Mouse (Mus musculus): ENCODE data around the gene Cttn. TPM values are rescaled to one million over a fixed set of nuclear protein-coding genes. Genes with fewer than 3 reads are reported as not detected.

Gene Cttn
- total RNA-seq (2015) = 0.73 and 3.1 TPM in 2 replicates
- 7.9 and 13.0 TPM in 2 replicates for total RNA-seq (2017)

DNA sequence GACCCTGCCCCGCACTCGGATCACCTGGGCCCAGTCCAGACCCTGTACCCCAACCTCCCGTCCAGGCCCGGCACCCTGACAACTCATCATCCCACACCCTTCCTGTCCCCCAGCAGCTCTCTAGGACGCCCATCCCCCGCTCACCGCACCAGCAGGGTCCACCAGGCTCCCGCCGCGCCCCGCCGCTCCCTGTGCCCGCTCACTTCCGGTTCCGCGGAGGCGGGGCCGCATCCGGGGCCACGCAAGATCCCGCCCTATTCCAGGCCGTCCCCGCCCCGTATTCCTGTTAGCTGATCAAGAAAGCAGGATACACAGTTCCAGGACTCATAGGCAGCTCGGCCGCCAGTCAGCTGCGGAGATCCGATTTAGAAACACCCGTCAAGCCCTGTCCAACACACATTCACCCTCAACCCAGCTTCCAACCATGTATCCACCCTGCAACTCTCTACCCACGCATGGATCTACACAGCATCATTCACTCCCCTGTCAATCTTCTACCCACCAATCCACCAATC, at the start of gene Cttn:
Gene Cttn, minus strand, starts transcription at position 465 of the 515 bp plus-strand sequence.
- peak; percentile 83 for ATAC-seq (replicated peaks; ENCODE audit: poor library complexity)

DNA sequence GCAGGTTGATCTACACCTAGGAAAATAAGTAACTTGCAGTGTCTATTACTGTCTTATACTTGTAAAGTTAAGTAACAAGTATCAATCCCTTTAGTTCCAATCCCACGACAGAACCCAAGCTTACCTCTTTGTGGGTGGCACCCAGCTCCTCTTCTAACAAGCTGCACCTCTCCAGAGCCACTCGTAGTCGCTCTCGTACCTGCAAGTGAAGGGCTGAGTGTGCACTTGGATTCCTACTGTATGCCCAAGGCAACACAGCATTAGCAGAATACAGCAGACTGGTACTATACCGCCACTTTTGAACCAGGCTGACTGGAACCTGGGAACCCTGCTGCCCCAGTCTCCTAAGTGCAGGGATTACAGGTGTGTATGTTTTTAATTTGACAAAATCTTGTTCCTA, 49.0 kb upstream of the Cttn start:
- ATAC-seq (replicated peaks; ENCODE audit: poor library complexity) = no peak

GRCm38 (mm10) chr7:144516711-144517110, 45.9 kb upstream of the Cttn start:
- ATAC-seq (replicated peaks; ENCODE audit: poor library complexity) = no peak

DNA sequence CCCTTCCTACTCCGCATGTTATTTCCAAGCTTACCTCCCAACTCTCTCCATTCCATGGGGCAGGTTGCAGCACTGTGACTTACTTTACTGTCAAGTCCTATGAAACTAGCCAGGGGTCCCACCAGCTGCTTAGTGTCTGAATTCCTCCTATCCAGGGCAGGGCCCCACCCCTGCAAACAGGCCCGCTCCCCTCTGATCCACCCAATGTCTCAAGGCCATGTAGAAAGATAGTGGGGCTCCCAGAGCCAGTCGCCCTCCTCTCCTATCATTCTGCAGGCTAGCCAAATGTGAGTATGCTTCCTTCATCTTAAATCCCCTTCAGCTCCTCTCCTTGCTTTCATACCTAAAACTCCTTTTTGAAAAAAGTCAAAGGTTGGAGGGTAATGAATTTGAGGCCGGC, 38.3 kb upstream of the Cttn start:
- ATAC-seq (replicated peaks; ENCODE audit: poor library complexity) = no peak

GRCm38 (mm10) chr7:144506807-144507206, 36.0 kb upstream of the Cttn start:
- ATAC-seq (replicated peaks; ENCODE audit: poor library complexity) = peak; percentile 52

DNA sequence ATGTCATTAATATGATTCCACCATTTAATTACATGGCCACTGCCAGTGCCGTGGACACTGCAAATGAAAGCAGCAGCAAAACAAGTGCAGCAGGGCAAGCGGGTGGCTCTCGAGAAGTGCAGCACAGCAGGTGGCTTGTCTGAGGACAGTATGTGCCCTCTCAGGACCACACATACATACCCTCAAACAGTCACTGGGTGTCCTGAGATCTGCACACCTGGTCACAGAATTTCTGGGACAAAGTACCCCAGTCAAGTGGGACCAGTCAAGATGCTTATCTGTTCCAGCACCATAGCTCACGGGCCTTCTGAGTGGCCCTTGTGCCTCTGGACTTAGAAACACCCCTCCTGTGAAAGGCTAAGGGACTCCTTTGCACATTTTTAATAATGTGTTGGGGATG, 33.1 kb upstream of the Cttn start:
- ATAC-seq (replicated peaks; ENCODE audit: poor library complexity) = no peak

DNA sequence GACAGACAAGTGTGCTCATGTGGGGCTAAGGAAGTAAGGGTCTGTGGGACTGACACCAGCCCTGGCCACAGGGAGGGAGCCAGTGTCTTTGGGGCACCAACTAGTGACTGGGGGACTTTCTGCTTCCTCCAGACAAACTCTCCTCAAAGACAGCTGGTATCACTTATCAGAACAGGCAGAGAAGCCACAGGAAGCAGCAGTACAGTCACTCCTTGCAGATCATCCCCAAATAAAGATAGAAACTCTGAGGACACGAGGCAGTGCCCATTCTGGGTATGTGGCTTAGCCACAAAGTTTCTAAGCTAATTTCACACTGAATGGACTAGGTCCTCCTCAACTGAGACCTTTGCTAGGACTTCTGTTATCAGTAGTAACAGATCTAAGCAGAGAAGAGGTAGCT, 22.1 kb upstream of the Cttn start:
- ATAC-seq (replicated peaks; ENCODE audit: poor library complexity) = peak; percentile 76

DNA sequence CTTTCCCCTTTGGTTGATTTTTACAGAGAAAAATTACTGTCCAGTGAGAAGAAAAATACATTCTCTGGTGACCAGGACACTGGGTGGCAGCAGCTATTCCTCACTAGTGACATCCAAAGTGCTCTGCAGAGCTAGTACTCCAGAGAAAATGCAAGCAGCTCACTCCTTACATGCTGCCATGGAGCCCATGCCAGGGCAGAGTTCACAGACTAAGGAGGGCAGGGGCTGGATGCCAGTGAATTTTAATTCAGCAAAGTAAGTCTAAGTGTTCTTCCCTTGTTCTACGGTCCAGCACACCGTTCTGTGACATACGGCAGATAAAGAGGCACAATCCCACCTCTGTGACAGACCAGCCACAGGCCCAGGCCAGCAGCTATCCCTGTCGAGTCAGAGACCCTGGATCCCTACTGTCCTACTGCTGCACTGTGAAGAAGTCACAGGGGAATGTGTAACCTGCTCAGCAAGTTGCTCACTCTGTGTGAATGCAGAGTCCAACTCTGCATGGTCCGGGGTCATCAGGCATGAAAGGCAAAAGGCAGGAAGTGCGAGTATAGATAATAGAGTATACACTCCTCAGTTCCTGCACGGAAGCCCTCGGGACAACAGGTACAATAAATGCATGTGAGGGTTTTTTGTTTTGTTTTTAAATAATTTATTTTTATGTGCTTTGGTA, 19.5 kb upstream of the Cttn start:
- ATAC-seq (replicated peaks; ENCODE audit: poor library complexity) = no peak

- ATAC-seq (replicated peaks; ENCODE audit: poor library complexity) = peak; percentile 46
Observed at GRCm38 (mm10) chr7:144489067-144489774, 18.4 kb upstream of the Cttn start.

GRCm38 (mm10) chr7:144480314-144480713, 9.5 kb upstream of the Cttn start:
- ATAC-seq (replicated peaks; ENCODE audit: poor library complexity) = no peak

DNA sequence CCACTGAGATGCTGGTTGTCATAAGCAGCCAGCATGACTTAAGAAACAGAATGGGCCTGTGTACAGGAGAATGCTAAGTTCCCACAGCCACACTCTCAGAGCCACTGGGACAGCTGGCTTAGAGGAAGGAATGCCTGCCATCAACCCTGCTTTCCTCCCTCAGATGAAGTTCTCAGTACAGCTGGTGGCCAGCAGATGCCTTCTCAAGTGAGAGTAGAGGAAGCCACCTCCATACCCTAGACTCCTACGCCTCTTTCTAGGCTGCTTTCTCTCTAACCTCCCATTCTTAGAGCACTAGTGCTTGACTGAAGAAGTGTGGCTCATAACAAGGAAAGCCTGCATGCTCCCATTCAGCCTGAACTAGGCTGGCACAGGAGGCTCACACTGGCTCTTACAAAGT, 8.8 kb upstream of the Cttn start:
- ATAC-seq (replicated peaks; ENCODE audit: poor library complexity) = no peak

DNA sequence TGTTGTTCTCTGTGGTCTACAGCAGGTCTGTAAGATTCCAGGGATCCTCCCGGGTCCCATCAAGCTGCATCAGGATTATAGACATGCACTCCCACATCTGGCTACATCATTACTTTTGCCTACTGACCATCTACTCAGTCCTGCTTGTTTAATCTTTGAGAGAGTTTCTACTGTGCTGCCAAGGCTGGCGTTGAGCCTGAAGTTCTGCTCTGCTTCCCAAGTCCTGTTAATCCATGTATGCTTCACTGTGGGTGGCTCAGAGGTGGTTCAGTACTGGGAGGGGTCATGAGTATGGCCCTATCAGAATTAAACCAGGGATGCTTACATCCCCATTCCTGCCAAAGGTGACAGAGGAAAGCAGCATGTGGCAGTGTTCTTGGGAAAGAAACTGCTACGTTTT, 4.9 kb upstream of the Cttn start:
- no peak for ATAC-seq (replicated peaks; ENCODE audit: poor library complexity)

GRCm38 (mm10) chr7:144473486-144473885, 2.7 kb upstream of the Cttn start:
- no peak for ATAC-seq (replicated peaks; ENCODE audit: poor library complexity)

- no peak for ATAC-seq (replicated peaks; ENCODE audit: poor library complexity)
Observed at GRCm38 (mm10) chr7:144471103-144471502, 294 bp upstream of the Cttn start.

GRCm38 (mm10) chr7:144469908-144470544, 783 bp downstream of the Cttn start:
- peak; percentile 32 for ATAC-seq (replicated peaks; ENCODE audit: poor library complexity)

- ATAC-seq (replicated peaks; ENCODE audit: poor library complexity) = no peak
Observed at GRCm38 (mm10) chr7:144469181-144469641, 1.6 kb downstream of the Cttn start.

DNA sequence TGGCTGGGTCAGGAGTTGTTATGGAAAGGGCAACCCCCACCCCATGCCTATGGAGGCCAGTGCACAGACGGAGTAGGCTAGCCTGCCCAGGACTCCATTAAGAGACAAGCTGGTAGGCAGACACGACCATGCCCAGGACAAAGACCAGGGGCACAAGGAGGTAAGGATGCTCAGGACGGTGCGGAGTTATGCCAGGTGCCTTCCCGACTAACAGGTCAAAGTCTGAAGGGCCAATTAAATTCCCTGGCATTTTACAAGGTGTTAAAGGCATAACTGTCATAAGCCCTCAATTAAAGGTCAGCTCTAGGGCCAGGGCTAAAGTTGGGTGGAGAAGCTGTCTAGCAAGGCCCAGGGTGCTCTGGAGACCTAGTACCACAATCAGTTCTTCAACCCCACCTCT, 2.1 kb downstream of the Cttn start:
- no peak for ATAC-seq (replicated peaks; ENCODE audit: poor library complexity)

DNA sequence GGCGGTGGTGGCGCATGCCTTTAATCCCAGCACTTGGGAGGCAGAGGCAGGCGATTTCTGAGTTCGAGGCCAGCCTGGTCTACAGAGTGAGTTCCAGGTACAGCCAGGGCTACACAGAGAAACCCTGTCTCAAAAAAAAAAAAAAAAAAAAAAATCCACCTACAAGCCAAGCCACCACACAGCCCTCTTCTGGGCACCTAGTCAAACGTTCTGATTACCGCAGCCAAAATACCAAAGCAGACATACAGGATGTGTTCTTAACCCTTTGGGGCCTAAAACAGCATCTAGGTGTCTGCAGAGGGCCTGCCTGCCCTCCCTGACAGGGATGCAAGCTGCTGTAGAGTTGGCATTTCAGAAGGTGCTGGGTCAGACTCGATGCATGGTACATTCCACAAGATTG, 8.2 kb downstream of the Cttn start:
- no peak for ATAC-seq (replicated peaks; ENCODE audit: poor library complexity)

GRCm38 (mm10) chr7:144461246-144461902, 9.4 kb downstream of the Cttn start:
- no peak for ATAC-seq (replicated peaks; ENCODE audit: poor library complexity)

GRCm38 (mm10) chr7:144458881-144459280, 11.9 kb downstream of the Cttn start:
- ATAC-seq (replicated peaks; ENCODE audit: poor library complexity) = no peak

GRCm38 (mm10) chr7:144450661-144451060, 20.1 kb downstream of the Cttn start:
- ATAC-seq (replicated peaks; ENCODE audit: poor library complexity) = no peak
